ENCODE assay signal across 8 mouse cellular contexts in the genomic region with DNA sequence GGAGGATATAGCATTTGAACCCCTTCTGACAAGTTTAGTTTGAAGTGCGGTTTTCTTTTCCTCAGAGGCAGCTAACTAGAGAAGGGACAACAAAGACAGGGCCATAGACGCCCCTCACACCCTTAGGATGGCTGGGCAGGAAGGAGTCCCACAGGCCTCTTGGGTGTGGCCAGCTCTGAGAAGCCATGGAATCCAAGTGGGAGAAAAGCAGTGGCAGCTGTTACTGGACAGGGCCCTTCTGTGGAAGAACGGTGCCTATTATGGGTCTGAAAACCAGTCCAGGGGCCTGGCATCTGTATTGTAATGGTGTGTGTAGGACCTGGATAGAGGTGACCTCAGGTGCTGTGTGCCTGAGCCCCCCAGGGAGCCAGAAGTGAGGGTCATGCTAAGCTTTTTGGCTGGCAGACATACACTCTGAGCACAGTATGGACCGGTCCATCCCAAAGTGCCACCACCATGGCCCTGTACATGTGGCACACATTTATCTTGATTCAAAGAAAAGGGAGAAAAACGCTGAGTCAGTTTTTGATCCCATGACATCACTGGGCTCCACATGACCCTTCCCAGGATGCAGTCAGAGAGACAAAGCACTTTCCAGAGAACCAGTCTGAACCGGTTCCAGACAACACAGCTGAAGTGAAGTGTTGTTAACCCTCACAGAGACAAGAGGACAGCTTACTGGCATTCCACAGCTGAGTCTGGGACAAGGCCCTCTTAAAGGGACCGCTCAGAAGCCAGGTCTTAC. TPM values are rescaled to one million over a fixed set of nuclear protein-coding genes. Genes with fewer than 3 reads are reported as not detected.
DNase-seq lines count a peak whose midpoint lies in the region; ATAC-seq and TF ChIP-seq lines count a peak whose summit lies in the region.

No protein-coding gene starts in this region.

- H3K4me2 ChIP-seq in forebrain, embryonic 16.5 days (ENCODE audit: low read length), result no peak overlapping the region
- H3K4me2 ChIP-seq in intestine, postnatal 0 days (replicated peaks; ENCODE audit: low read depth), result no peak overlapping the region
- H3K4me2 ChIP-seq in lung, embryonic 14.5 days, result no peak overlapping the region

- no peak overlapping the region for H3K9ac ChIP-seq in forebrain, embryonic 16.5 days (replicated peaks; ENCODE audit: low read depth, low read length)
- no peak overlapping the region for H3K9ac ChIP-seq in intestine, postnatal 0 days (ENCODE audit: low read depth, low read length)
- peak overlapping the region; percentile 17; the same call in 1 of the 2 replicates for H3K9ac ChIP-seq in lung, embryonic 14.5 days

- no peaks in the 10 kb centered on the region for H3K9me3 ChIP-seq in forebrain, embryonic 16.5 days (ENCODE audit: control insufficient read depth, low read length)
- H3K9me3 ChIP-seq in intestine, postnatal 0 days (ENCODE audit: control insufficient read depth), result no peaks in the 10 kb centered on the region
- H3K9me3 ChIP-seq in lung, embryonic 14.5 days (ENCODE audit: low read depth, low read length), result no peaks in the 10 kb centered on the region

- 89% methylated on average over 7 of the region's 7 CpGs for WGBS in spleen, adult 2 months
- WGBS in forebrain, embryonic 16.5 days, result 54% methylated on average over 7 of the region's 7 CpGs
- WGBS in intestine, postnatal 0 days, result 44% methylated on average over 7 of the region's 7 CpGs
- WGBS in lung, embryonic 14.5 days, result 44% methylated on average over 7 of the region's 7 CpGs
- WGBS in small intestine, adult 2 months, result 66% methylated on average over 7 of the region's 7 CpGs

- H3K27me3 ChIP-seq in spleen, adult 2 months (ENCODE audit: control insufficient read depth, insufficient read depth, low read length), result no peaks in the 10 kb centered on the region
- no peaks in the 10 kb centered on the region for H3K27me3 ChIP-seq in forebrain, embryonic 16.5 days (replicated peaks; ENCODE audit: control insufficient read depth, insufficient read depth, low read length)
- no peaks in the 10 kb centered on the region for H3K27me3 ChIP-seq in intestine, postnatal 0 days (replicated peaks; ENCODE audit: control insufficient read depth, insufficient read depth, low read length)
- H3K27me3 ChIP-seq in lung, embryonic 14.5 days (ENCODE audit: insufficient read depth, low read length), result no peaks in the 10 kb centered on the region
- no peaks in the 10 kb centered on the region for H3K27me3 ChIP-seq in small intestine, adult 2 months (ENCODE audit: control insufficient read depth, insufficient read depth, low read length)

- H3K4me3 ChIP-seq in spleen, adult 2 months (ENCODE audit: extremely low read depth, insufficient read depth, insufficient read length), result no peak overlapping the region
- H3K4me3 ChIP-seq in forebrain, embryonic 16.5 days (replicated peaks; ENCODE audit: low read length), result no peak overlapping the region
- no peak overlapping the region for H3K4me3 ChIP-seq in intestine, postnatal 0 days (ENCODE audit: low read depth, low read length)
- no peak overlapping the region for H3K4me3 ChIP-seq in lung, embryonic 14.5 days (ENCODE audit: low read depth, low read length)
- H3K4me3 ChIP-seq in small intestine, adult 2 months (ENCODE audit: low read depth, low read length), result no peak overlapping the region

- H3K27ac ChIP-seq in spleen, adult 2 months (ENCODE audit: insufficient read depth, low read length), result peak overlapping the region; percentile 11; the same call in 1 of the 2 replicates
- no peak overlapping the region; the same call in 1 of the 2 replicates for H3K27ac ChIP-seq in forebrain, embryonic 16.5 days (ENCODE audit: low read length)
- peak overlapping the region; percentile 37 for H3K27ac ChIP-seq in intestine, postnatal 0 days (ENCODE audit: low read depth, low read length)
- H3K27ac ChIP-seq in lung, embryonic 14.5 days (ENCODE audit: low read depth), result peak overlapping the region; percentile 86
- H3K27ac ChIP-seq in small intestine, adult 2 months (ENCODE audit: insufficient read depth, low read depth, low read length), result 0 out of 2 replicates have a peak overlapping the region, but pooled peaks have one; percentile 21

- H3K4me1 ChIP-seq in spleen, adult 2 months (ENCODE audit: control insufficient read depth, insufficient read depth, insufficient read length), result peaks cover 27% of the 10 kb centered on the region; the same call in 1 of the 2 replicates
- no peaks in the 10 kb centered on the region for H3K4me1 ChIP-seq in forebrain, embryonic 16.5 days (replicated peaks; ENCODE audit: control insufficient read depth, insufficient read depth, low read length)
- peaks cover 13% of the 10 kb centered on the region for H3K4me1 ChIP-seq in intestine, postnatal 0 days (replicated peaks; ENCODE audit: control insufficient read depth, insufficient read depth, low read length)
- peaks cover 18% of the 10 kb centered on the region for H3K4me1 ChIP-seq in lung, embryonic 14.5 days (ENCODE audit: insufficient read depth)
- H3K4me1 ChIP-seq in small intestine, adult 2 months (ENCODE audit: control insufficient read depth, insufficient read depth, insufficient read length, low read length), result peaks cover 24% of the 10 kb centered on the region; the same call in 1 of the 2 replicates

- ATAC-seq in forebrain, embryonic 16.5 days, result peak; percentile 38; the same call in 1 of the 2 replicates
- peak; percentile 73 for ATAC-seq in intestine, postnatal 0 days
- ATAC-seq in lung, embryonic 14.5 days (ENCODE audit: insufficient read depth), result peak; percentile 93

- TF ChIP-seq POLR2A in spleen, adult 2 months (IDR thresholded peaks at IDR 0.05; ENCODE audit: low read depth, low read length), result no peak
- TF ChIP-seq POLR2A in small intestine, adult 2 months (IDR thresholded peaks at IDR 0.05; ENCODE audit: low read depth, low read length), result no peak

- peaks cover 3% of the 10 kb centered on the region; the same call in 1 of the 2 replicates for H3K36me3 ChIP-seq in spleen, adult 2 months (ENCODE audit: control insufficient read depth, insufficient read depth, low read length)
- no peaks in the 10 kb centered on the region for H3K36me3 ChIP-seq in forebrain, embryonic 16.5 days (ENCODE audit: control insufficient read depth, insufficient read depth)
- H3K36me3 ChIP-seq in intestine, postnatal 0 days (ENCODE audit: control insufficient read depth, insufficient read depth), result peaks cover 26% of the 10 kb centered on the region
- peaks cover 24% of the 10 kb centered on the region for H3K36me3 ChIP-seq in lung, embryonic 14.5 days (ENCODE audit: insufficient read depth)
- peaks cover 22% of the 10 kb centered on the region for H3K36me3 ChIP-seq in small intestine, adult 2 months (ENCODE audit: control insufficient read depth, insufficient read depth, low read length)

- DNase-seq in spleen, adult 2 months (ENCODE audit: low read depth in 1 of 2, low spot score in 2 of 2), result no peak
- DNase-seq in spleen, postnatal 10 days (ENCODE audit: low spot score in 2 of 2), result no peak
- peak; percentile 91 for DNase-seq in lung, embryonic 14.5 days
- no peak for DNase-seq in frontal cortex, postnatal 14 days (ENCODE audit: low spot score in 2 of 2)
- no peak for DNase-seq in spleen, adult 12 weeks (ENCODE audit: low spot score)

- TF ChIP-seq CTCF in spleen, adult 2 months (IDR thresholded peaks at IDR 0.05; ENCODE audit: extremely low read depth, insufficient read depth, insufficient read length, insufficient replicate concordance), result no peak
- no peak for TF ChIP-seq CTCF in intestine, postnatal 0 days (IDR thresholded peaks at IDR 0.05; ENCODE audit: low read depth)
- no peak for TF ChIP-seq CTCF in lung, embryonic 14.5 days (IDR thresholded peaks at IDR 0.05; ENCODE audit: low read depth)
- TF ChIP-seq CTCF in small intestine, adult 2 months (IDR thresholded peaks at IDR 0.05; ENCODE audit: extremely low read depth, insufficient read length, insufficient replicate concordance, low read depth, low read length), result no peak

RNA-seq across cellular contexts. Expression of a gene that starts 33.7 kb away (rescaled TPM):
- 1.5 and 1.9 TPM in 2 replicates for polyA plus RNA-seq in spleen, adult 2 months (2012; rRNA removed)
- polyA plus RNA-seq in forebrain, embryonic 16.5 days (2015; fragmentation: Nextera tagmentation; extraction: Ambion mirVana), result 6.7 and 10.1 TPM in 2 replicates
- 2.1 and 2.2 TPM in 2 replicates for polyA plus RNA-seq in intestine, postnatal 0 days (2015; fragmentation: Nextera tagmentation; extraction: Ambion mirVana)
- polyA plus RNA-seq in lung, embryonic 14.5 days (2014; fragmentation: Nextera tagmentation; extraction: Ambion mirVana), result 3.6 and 4.3 TPM in 2 replicates
- polyA plus RNA-seq in small intestine, adult 2 months (2012; rRNA removed), result 4.6 and 4.8 TPM in 2 replicates

RNA-seq across cellular contexts. Expression of a gene that starts 33.9 kb away (rescaled TPM):
- polyA plus RNA-seq in spleen, adult 2 months (2012; rRNA removed), result 53.8 and 76.3 TPM in 2 replicates
- polyA plus RNA-seq in forebrain, embryonic 16.5 days (2015; fragmentation: Nextera tagmentation; extraction: Ambion mirVana), result 144 and 145 TPM in 2 replicates
- polyA plus RNA-seq in intestine, postnatal 0 days (2015; fragmentation: Nextera tagmentation; extraction: Ambion mirVana), result 310 and 317 TPM in 2 replicates
- polyA plus RNA-seq in lung, embryonic 14.5 days (2014; fragmentation: Nextera tagmentation; extraction: Ambion mirVana), result 163 and 171 TPM in 2 replicates
- polyA plus RNA-seq in small intestine, adult 2 months (2012; rRNA removed), result 88.6 and 149 TPM in 2 replicates

RNA-seq across cellular contexts. Expression of a gene that starts 34.2 kb away (rescaled TPM):
- polyA plus RNA-seq in spleen, adult 2 months (2012; rRNA removed), result 1.0 TPM in 2 replicates
- 2.7 and 2.8 TPM in 2 replicates for polyA plus RNA-seq in forebrain, embryonic 16.5 days (2015; fragmentation: Nextera tagmentation; extraction: Ambion mirVana)
- polyA plus RNA-seq in intestine, postnatal 0 days (2015; fragmentation: Nextera tagmentation; extraction: Ambion mirVana), result 1.2 and 2.3 TPM in 2 replicates
- polyA plus RNA-seq in lung, embryonic 14.5 days (2014; fragmentation: Nextera tagmentation; extraction: Ambion mirVana), result 3.8 and 4.3 TPM in 2 replicates
- polyA plus RNA-seq in small intestine, adult 2 months (2012; rRNA removed), result 0.98 and 1.9 TPM in 2 replicates

RNA-seq across cellular contexts. Expression of a gene that starts 48.7 kb away (rescaled TPM):
- 0.11 and 0.34 TPM in 2 replicates for polyA plus RNA-seq in spleen, adult 2 months (2012; rRNA removed)
- polyA plus RNA-seq in forebrain, embryonic 16.5 days (2015; fragmentation: Nextera tagmentation; extraction: Ambion mirVana), result 4.9 and 5.0 TPM in 2 replicates
- polyA plus RNA-seq in intestine, postnatal 0 days (2015; fragmentation: Nextera tagmentation; extraction: Ambion mirVana), result 0.22 and 0.25 TPM in 2 replicates
- 0.25 and 0.31 TPM in 2 replicates for polyA plus RNA-seq in lung, embryonic 14.5 days (2014; fragmentation: Nextera tagmentation; extraction: Ambion mirVana)
- polyA plus RNA-seq in small intestine, adult 2 months (2012; rRNA removed), result 0.03 and 0.20 TPM in 2 replicates

RNA-seq across cellular contexts. Expression of a gene that starts 60.0 kb away (rescaled TPM):
- polyA plus RNA-seq in spleen, adult 2 months (2012; rRNA removed), result 45.8 and 64.6 TPM in 2 replicates
- polyA plus RNA-seq in forebrain, embryonic 16.5 days (2015; fragmentation: Nextera tagmentation; extraction: Ambion mirVana), result 22.6 and 23.5 TPM in 2 replicates
- 42.6 and 43.3 TPM in 2 replicates for polyA plus RNA-seq in intestine, postnatal 0 days (2015; fragmentation: Nextera tagmentation; extraction: Ambion mirVana)
- 81.5 and 92.4 TPM in 2 replicates for polyA plus RNA-seq in lung, embryonic 14.5 days (2014; fragmentation: Nextera tagmentation; extraction: Ambion mirVana)
- polyA plus RNA-seq in small intestine, adult 2 months (2012; rRNA removed), result 46.0 and 101 TPM in 2 replicates

Comparison
In these comparisons a context has a peak if more than half of its experiments do, and no peak if none do; other contexts are left out.
1. ATAC-seq: peak in every context shown above with its lines; median percentile 93 in lung, embryonic 14.5 days; 73 in intestine, postnatal 0 days; 38 in forebrain, embryonic 16.5 days.